Mouse (Mus musculus) myocyte (in vitro differentiated cells): ENCODE results near the gene Acoxl. TPM values are rescaled to one million over a fixed set of nuclear protein-coding genes. Genes with fewer than 3 reads are reported as not detected.

Source experiments
- H3K27me3 ChIP-seq: one replicate; pipeline ENCODE4 v1.6.1; 2011; ENCODE audit not compliant: control insufficient read depth, insufficient read depth, insufficient read length
- H3K36me3 ChIP-seq: one replicate; pipeline ENCODE4 v1.6.1; 2011; ENCODE audit not compliant: control insufficient read depth, insufficient read depth
- H3K4me2 ChIP-seq: one replicate; pipeline ENCODE4 v1.6.1; 2011; ENCODE audit warnings: low read depth, control low read depth
- H3K4me3 ChIP-seq: one replicate; pipeline ENCODE4 v1.5.1; 2011; ENCODE audit warnings: mild to moderate bottlenecking, control low read depth, moderate library complexity
- H3K79me2 ChIP-seq: one replicate; pipeline ENCODE4 v1.6.1; 2011; ENCODE audit not compliant: control insufficient read depth, insufficient read depth
- H3ac ChIP-seq: one replicate; pipeline ENCODE4 v1.6.1; 2011; ENCODE audit not compliant: control insufficient read depth, insufficient read length
- CEBPB ChIP-seq: IDR thresholded peaks from 2 replicates; pipeline ENCODE4 v1.6.1; 2011; ENCODE audit warnings: mild to moderate bottlenecking, moderate library complexity; ENCODE audit not compliant: poor library complexity, insufficient read depth, severe bottlenecking
- E2F4 ChIP-seq: IDR thresholded peaks from one replicate; pipeline ENCODE4 v1.6.1; 2011; ENCODE audit warnings: mild to moderate bottlenecking, control low read depth, moderate library complexity; ENCODE audit not compliant: insufficient read depth
- MAX ChIP-seq: IDR thresholded peaks from one replicate; pipeline ENCODE4 v1.6.1; 2011; ENCODE audit warnings: low read depth, mild to moderate bottlenecking, control low read depth
- MYOD1 ChIP-seq, 3 experiments: IDR thresholded peaks; one replicate each; pipeline ENCODE4 v1.6.1; 2011; ENCODE audit warnings: control low read depth in 2 of 3, low read depth in 2 of 3, mild to moderate bottlenecking in 2 of 3, moderate library complexity in 1 of 3; ENCODE audit not compliant: insufficient read length in 2 of 3, control insufficient read depth in 1 of 3
- MYOG ChIP-seq, 3 experiments: IDR thresholded peaks; one replicate each; pipeline ENCODE4 v1.6.1; 2011; ENCODE audit warnings: control low read depth in 2 of 3, low read depth in 2 of 3, mild to moderate bottlenecking in 2 of 3; ENCODE audit not compliant: insufficient read length in 2 of 3, control insufficient read depth in 1 of 3, insufficient read depth in 1 of 3
- POLR2A ChIP-seq: IDR thresholded peaks from one replicate; pipeline ENCODE4 v1.6.1; 2011; ENCODE audit warnings: low read depth, mild to moderate bottlenecking, control low read depth, moderate library complexity; ENCODE audit not compliant: insufficient read length
- POLR2AphosphoS2 ChIP-seq: IDR thresholded peaks from one replicate; pipeline ENCODE4 v1.6.1; 2011; ENCODE audit warnings: low read depth, control low read depth; ENCODE audit not compliant: insufficient read length
- REST ChIP-seq: IDR thresholded peaks from one replicate; pipeline ENCODE4 v1.6.1; 2011; ENCODE audit warnings: mild to moderate bottlenecking, control low read depth, moderate library complexity; ENCODE audit not compliant: insufficient read depth, insufficient read length
- SRF ChIP-seq: IDR thresholded peaks from one replicate; pipeline ENCODE4 v1.6.1; 2011; ENCODE audit warnings: low read depth; ENCODE audit not compliant: control insufficient read depth, insufficient read length
- TCF12 ChIP-seq: IDR thresholded peaks from one replicate; pipeline ENCODE4 v1.6.1; 2011; ENCODE audit warnings: mild to moderate bottlenecking, control low read depth; ENCODE audit not compliant: poor library complexity, insufficient read depth, severe bottlenecking
- TCF3 ChIP-seq: IDR thresholded peaks from one replicate; pipeline ENCODE4 v1.6.1; 2011; ENCODE audit warnings: low read depth, control low read depth; ENCODE audit not compliant: insufficient read length
- USF1 ChIP-seq: IDR thresholded peaks from one replicate; pipeline ENCODE4 v1.6.1; 2011; ENCODE audit warnings: low read depth, mild to moderate bottlenecking, control low read depth, moderate library complexity
- polyA plus RNA-seq: library from polyadenylated mRNA; unstranded; fragments of >200 nt; fragmentation: generic; extraction: Trizol; gene quantifications from one replicate; pipeline ENCODE4 v1.2.1, GENCODE M21; 2012; ENCODE audit warnings: missing spikeins

The Acoxl gene
- polyA plus RNA-seq, 1 experiment, result 0.01 TPM

GRCm38 (mm10) chr2:128104815-128105214, 266.1 kb downstream of the Acoxl start:
- no peak for TF ChIP-seq MYOD1 (IDR thresholded peaks at IDR 0.05; ENCODE audit: control insufficient read depth in 1 of 3, insufficient read length in 2 of 3, low read depth in 2 of 3)
- no peak for TF ChIP-seq REST
- TF ChIP-seq TCF3, result no peak
- no peak for TF ChIP-seq POLR2A
- no peak for TF ChIP-seq E2F4
- TF ChIP-seq SRF, result no peak
- no peak for TF ChIP-seq POLR2AphosphoS2
- no peak for TF ChIP-seq TCF12
- no peak for TF ChIP-seq MYOG (IDR thresholded peaks at IDR 0.05; ENCODE audit: control insufficient read depth in 1 of 3, insufficient read depth in 1 of 3, insufficient read length in 2 of 3, low read depth in 2 of 3)
- TF ChIP-seq USF1, result no peak
- TF ChIP-seq CEBPB, result no peak
- TF ChIP-seq MAX, result no peak
- no peak overlapping the region for H3K4me2 ChIP-seq
- no peak overlapping the region for H3K4me3 ChIP-seq
- no peaks in the 10 kb centered on the region for H3K36me3 ChIP-seq
- H3ac ChIP-seq, result no peak overlapping the region
- H3K79me2 ChIP-seq, result no peaks in the 10 kb centered on the region
- H3K27me3 ChIP-seq, result no peaks in the 10 kb centered on the region

GRCm38 (mm10) chr2:128105651-128106050, 267.0 kb downstream of the Acoxl start:
- Histone ChIP-seq H3K36me3 (no peaks in the 10 kb centered on the region), H3K4me3 (no peak overlapping the region), H3K4me2 (no peak overlapping the region), H3ac (no peak overlapping the region), H3K27me3 (no peaks in the 10 kb centered on the region), H3K79me2 (no peaks in the 10 kb centered on the region)
- TF ChIP-seq MYOD1 (IDR thresholded peaks at IDR 0.05; ENCODE audit: control insufficient read depth in 1 of 3, insufficient read length in 2 of 3, low read depth in 2 of 3) (no peak), TCF12 (no peak), REST (no peak), MYOG (IDR thresholded peaks at IDR 0.05; ENCODE audit: control insufficient read depth in 1 of 3, insufficient read depth in 1 of 3, insufficient read length in 2 of 3, low read depth in 2 of 3) (no peak), MAX (no peak), POLR2AphosphoS2 (no peak), SRF (no peak), CEBPB (no peak), POLR2A (no peak), E2F4 (no peak), TCF3 (no peak), USF1 (no peak)

DNA sequence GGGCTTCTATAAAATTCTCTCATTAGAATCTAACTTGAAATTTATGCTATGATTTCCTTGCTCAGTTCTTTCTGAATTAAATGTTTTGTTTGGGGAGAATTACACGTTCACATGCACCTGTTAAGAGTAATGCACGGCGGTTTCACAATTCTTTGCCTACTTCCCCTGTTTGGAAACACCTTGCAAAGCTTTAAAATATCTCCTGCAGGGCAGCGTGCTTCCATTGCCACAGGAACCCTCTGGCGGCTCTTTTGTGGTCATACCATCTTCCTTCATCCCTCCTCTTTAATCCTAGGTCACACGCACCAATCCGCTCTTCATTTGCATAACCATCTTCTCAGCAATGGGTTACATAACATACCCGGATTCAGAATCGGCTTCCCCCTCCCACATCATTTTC, 272.9 kb downstream of the Acoxl start:
- H3K36me3 ChIP-seq, result no peaks in the 10 kb centered on the region
- TF ChIP-seq MYOG (IDR thresholded peaks at IDR 0.05; ENCODE audit: control insufficient read depth in 1 of 3, insufficient read depth in 1 of 3, insufficient read length in 2 of 3, low read depth in 2 of 3) (no peak), TCF3 (no peak), POLR2AphosphoS2 (no peak), REST (no peak), MAX (no peak), SRF (no peak), TCF12 (no peak), POLR2A (no peak), E2F4 (no peak), CEBPB (no peak), MYOD1 (IDR thresholded peaks at IDR 0.05; ENCODE audit: control insufficient read depth in 1 of 3, insufficient read length in 2 of 3, low read depth in 2 of 3) (no peak), USF1 (no peak)
- no peak overlapping the region for H3ac ChIP-seq
- no peak overlapping the region for H3K4me3 ChIP-seq
- H3K4me2 ChIP-seq, result no peak overlapping the region
- H3K27me3 ChIP-seq, result no peaks in the 10 kb centered on the region
- H3K79me2 ChIP-seq, result no peaks in the 10 kb centered on the region

DNA sequence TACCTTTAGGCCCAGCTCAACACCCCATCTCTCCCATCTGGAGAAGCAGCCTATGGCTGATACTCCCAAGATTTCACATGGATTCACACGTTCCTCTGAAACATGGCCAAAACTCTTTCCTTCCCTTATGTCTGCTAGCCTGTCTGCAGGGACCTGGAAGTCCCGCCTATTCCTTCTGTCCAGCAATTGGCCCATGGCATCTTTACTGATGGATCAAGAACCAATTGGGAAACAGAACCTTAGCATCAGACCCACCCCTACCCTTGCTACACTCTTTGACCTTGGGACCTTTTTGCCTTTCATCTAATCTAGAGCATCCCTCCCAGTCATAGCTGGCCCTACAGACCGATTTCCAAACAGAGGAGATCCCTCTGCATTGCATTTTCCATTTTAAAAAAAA, 275.9 kb downstream of the Acoxl start:
- Histone ChIP-seq H3K4me3 (no peak overlapping the region), H3ac (no peak overlapping the region), H3K27me3 (no peaks in the 10 kb centered on the region), H3K36me3 (no peaks in the 10 kb centered on the region), H3K79me2 (no peaks in the 10 kb centered on the region), H3K4me2 (no peak overlapping the region)
- TF ChIP-seq USF1 (no peak), REST (no peak), POLR2AphosphoS2 (no peak), E2F4 (no peak), MAX (no peak), CEBPB (no peak), TCF3 (no peak), SRF (no peak), TCF12 (no peak), MYOD1 (IDR thresholded peaks at IDR 0.05; ENCODE audit: control insufficient read depth in 1 of 3, insufficient read length in 2 of 3, low read depth in 2 of 3) (no peak), MYOG (IDR thresholded peaks at IDR 0.05; ENCODE audit: control insufficient read depth in 1 of 3, insufficient read depth in 1 of 3, insufficient read length in 2 of 3, low read depth in 2 of 3) (no peak), POLR2A (no peak)

GRCm38 (mm10) chr2:128115579-128115978, 276.9 kb downstream of the Acoxl start:
- H3K36me3 ChIP-seq, result no peaks in the 10 kb centered on the region
- H3K4me3 ChIP-seq, result no peak overlapping the region
- no peak for TF ChIP-seq USF1
- TF ChIP-seq POLR2AphosphoS2, result no peak
- no peak for TF ChIP-seq MYOD1 (IDR thresholded peaks at IDR 0.05; ENCODE audit: control insufficient read depth in 1 of 3, insufficient read length in 2 of 3, low read depth in 2 of 3)
- no peak for TF ChIP-seq TCF3
- TF ChIP-seq CEBPB, result no peak
- no peak for TF ChIP-seq REST
- no peak for TF ChIP-seq SRF
- TF ChIP-seq POLR2A, result no peak
- TF ChIP-seq MAX, result no peak
- TF ChIP-seq E2F4, result no peak
- TF ChIP-seq MYOG (IDR thresholded peaks at IDR 0.05; ENCODE audit: control insufficient read depth in 1 of 3, insufficient read depth in 1 of 3, insufficient read length in 2 of 3, low read depth in 2 of 3), result no peak
- no peak for TF ChIP-seq TCF12
- no peak overlapping the region for H3K4me2 ChIP-seq
- no peaks in the 10 kb centered on the region for H3K27me3 ChIP-seq
- H3ac ChIP-seq, result no peak overlapping the region
- H3K79me2 ChIP-seq, result no peaks in the 10 kb centered on the region
